Mouse (Mus musculus) ES-E14 (cell line): Measurements from ENCODE around the gene Vrk1. TPM values are rescaled to one million over a fixed set of nuclear protein-coding genes. Genes with fewer than 3 reads are reported as not detected.

Source experiments
- DNase-seq: peaks from one replicate; pipeline ENCODE4 v3.0.0-alpha.2; 2013; ENCODE audit warnings: low read depth, low spot score
- H3K27ac ChIP-seq: 2 replicates; pipeline ENCODE4 v1.5.1; 2012; ENCODE audit warnings: low read depth, mild to moderate bottlenecking, low read length, moderate library complexity, mixed read lengths; ENCODE audit not compliant: poor library complexity, insufficient read depth, severe bottlenecking
- H3K36me3 ChIP-seq: 2 replicates; pipeline ENCODE4 v1.6.1; 2012; ENCODE audit warnings: mild to moderate bottlenecking, low read length, moderate library complexity, mixed read lengths; ENCODE audit not compliant: control insufficient read depth, poor library complexity, insufficient read depth, severe bottlenecking
- H3K4me1 ChIP-seq, 2 experiments: fragments of 150-350 bp in 1 of 2; sonication (generic) in 1 of 2; 2 replicates each; pipeline ENCODE4 v1.6.1; 2012; ENCODE audit warnings: low read length in 2 of 2, mild to moderate bottlenecking in 1 of 2, mixed read lengths in 1 of 2; ENCODE audit not compliant: control insufficient read depth in 2 of 2, insufficient read depth in 2 of 2, poor library complexity in 1 of 2
- H3K4me3 ChIP-seq, 2 experiments: fragments of 150-350 bp in 1 of 2; sonication (generic) in 1 of 2; 2 replicates each; pipeline ENCODE4 v1.5.1; 2012; ENCODE audit warnings: low read length in 2 of 2, low read depth in 1 of 2, mild to moderate bottlenecking in 1 of 2, mixed read lengths in 1 of 2; ENCODE audit not compliant: insufficient read depth in 1 of 2, poor library complexity in 1 of 2, severe bottlenecking in 1 of 2
- H3K9ac ChIP-seq: 2 replicates; pipeline ENCODE4 v1.6.1; 2012; ENCODE audit warnings: low read depth, mild to moderate bottlenecking, low read length, mixed read lengths; ENCODE audit not compliant: poor library complexity, insufficient read depth, severe bottlenecking
- H3K9me3 ChIP-seq: fragments of 150-350 bp; sonication (generic); 2 replicates; pipeline ENCODE4 v1.6.1; 2012; ENCODE audit warnings: low read depth, mild to moderate bottlenecking, low read length; ENCODE audit not compliant: control insufficient read depth, insufficient read depth
- CHD2 ChIP-seq: IDR thresholded peaks from 2 replicates; pipeline ENCODE4 v1.6.1; 2014; ENCODE audit warnings: mild to moderate bottlenecking, low read depth, low read length, inconsistent platforms
- HCFC1 ChIP-seq: IDR thresholded peaks from 2 replicates; pipeline ENCODE4 v1.6.1; 2012; ENCODE audit warnings: low read length, inconsistent platforms, borderline replicate concordance; ENCODE audit not compliant: insufficient read depth
- MAFK ChIP-seq: IDR thresholded peaks from 2 replicates; pipeline ENCODE4 v1.6.1; 2014; ENCODE audit warnings: mild to moderate bottlenecking, low read depth, low read length, inconsistent platforms; ENCODE audit not compliant: insufficient read depth
- ZC3H11A ChIP-seq: IDR thresholded peaks from 2 replicates; pipeline ENCODE4 v1.6.1; 2012; ENCODE audit warnings: low read depth, mild to moderate bottlenecking, inconsistent platforms, low read length, borderline replicate concordance
- ZNF384 ChIP-seq: IDR thresholded peaks from 2 replicates; pipeline ENCODE4 v1.6.1; 2012; ENCODE audit warnings: low read depth, low read length, inconsistent platforms
- in situ Hi-C, 2 experiments: fragments of 600-800 bp; cut with MboI; formaldehyde crosslinking; loops; one replicate each; pipeline ENCODE4 v1.15.1; 2025; ENCODE audit warnings: low sequenced_read_pairs in 2 of 2, inconsistent platforms in 1 of 2; ENCODE audit not compliant: unreplicated experiment in 2 of 2
- total RNA-seq: library from RNA; depleted of rRNA; stranded (reverse); fragments of 300-350 nt; gene quantifications from 2 replicates; pipeline ENCODE4 v1.2.3, GENCODE M21; 2012; rRNA removed

The Vrk1 gene
- total RNA-seq = 46.7 and 56.6 TPM in 2 replicates

DNA sequence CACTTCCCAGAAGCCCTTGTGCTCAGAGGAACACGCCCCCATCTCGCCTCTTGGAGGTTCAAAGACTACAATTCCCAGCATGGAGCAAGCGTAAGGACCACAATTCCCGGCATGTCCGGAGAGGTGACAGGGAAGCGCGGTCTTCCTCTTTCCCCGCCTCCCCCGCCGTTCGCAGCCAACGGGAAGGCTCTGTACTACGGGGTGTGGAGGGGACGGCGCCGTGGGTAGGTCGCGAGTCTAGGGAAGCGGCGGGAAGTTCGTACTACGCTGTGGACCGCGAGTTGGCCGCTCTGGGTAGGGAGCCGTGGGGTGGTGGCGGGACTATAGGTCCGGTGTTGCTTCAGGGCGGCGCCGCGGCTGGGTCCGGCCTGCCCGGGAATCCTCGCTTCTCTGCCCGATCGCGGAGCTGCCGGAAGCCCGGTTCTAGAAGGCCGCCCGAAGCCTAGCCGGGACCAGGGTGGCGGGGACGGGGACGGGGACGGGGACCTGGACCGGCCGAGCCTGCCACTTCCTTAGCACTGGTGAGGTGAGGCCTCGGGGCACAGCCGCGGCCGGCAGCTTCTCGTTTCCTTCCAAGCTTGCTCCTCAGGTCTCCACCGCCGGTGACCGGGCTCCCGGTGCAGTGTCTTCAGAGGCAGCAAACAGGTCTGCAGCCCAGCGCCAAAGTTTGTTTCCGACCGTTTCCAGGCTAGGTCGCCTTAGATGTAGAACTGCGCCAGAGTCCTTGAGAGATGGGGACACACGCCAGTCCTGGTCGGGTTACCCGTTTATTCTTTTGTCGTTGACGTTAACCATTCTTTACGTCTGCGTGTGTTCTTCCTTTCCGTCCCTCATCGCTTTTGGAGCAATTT, at the start of gene Vrk1:
Gene Vrk1 (plus strand): TSS at position 164 of the 851 bp plus-strand sequence.
- peak within 1 kb of the TSS; percentile 87 to 98 for H3K4me3 ChIP-seq
- TF ChIP-seq HCFC1 (peak; percentile 99), MAFK (no peak)
- no peaks in the 10 kb centered on the region for H3K9me3 ChIP-seq
- peaks cover 2% of the 10 kb centered on the region; the same call in 1 of the 2 replicates for H3K36me3 ChIP-seq
- in situ Hi-C loops = no loop called here
- H3K9ac ChIP-seq = peak within 1 kb of the TSS; percentile 94
- H3K4me1 ChIP-seq = peaks cover 0 to 10% of the 10 kb centered on the region in 2 experiments; a peak in 2 of 4 replicates
- peak; percentile 95 for DNase-seq
- no peak within 1 kb of the TSS for H3K27ac ChIP-seq

DNA sequence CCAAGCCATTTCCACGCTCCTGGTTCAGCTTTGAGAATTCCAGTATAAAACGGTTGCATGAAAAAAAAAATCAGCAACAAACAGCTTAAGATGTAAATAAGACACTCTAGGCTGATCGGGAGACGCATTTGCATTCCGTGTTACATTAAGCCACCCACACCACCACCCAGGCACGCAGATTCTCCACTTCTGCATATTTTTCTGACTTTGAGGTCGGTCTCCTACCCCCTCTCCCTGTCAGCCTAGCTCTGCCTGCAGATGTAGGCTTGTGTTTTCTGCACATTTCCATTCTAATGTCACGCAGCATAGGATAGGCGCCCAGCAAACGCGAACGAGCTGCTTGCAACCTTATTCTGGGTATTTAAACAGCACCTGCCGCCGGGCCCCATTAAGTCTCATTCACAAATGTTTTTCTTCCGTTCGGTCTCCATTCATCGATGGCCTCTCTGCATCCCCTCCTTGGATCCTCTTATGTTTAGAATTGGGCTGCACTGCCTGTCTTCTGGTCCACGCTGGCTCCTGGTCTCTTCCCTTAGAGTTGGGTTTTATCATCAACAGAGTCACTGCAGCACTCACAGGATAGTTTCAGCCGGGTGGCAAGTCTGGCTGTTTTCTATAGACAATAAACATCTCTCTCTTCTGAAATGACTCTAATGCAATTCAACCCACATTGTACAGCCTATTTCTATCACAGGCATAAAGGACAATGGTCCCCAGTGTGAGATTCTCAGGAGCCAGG, 49.3 kb upstream of the Vrk1 start:
- no peak overlapping the region for H3K27ac ChIP-seq
- no peak for TF ChIP-seq MAFK
- TF ChIP-seq ZNF384 = no peak
- TF ChIP-seq CHD2 = no peak
- no peak for TF ChIP-seq ZC3H11A
- no peak for TF ChIP-seq HCFC1
- no peak for DNase-seq
- no peak overlapping the region for H3K4me3 ChIP-seq
- H3K4me1 ChIP-seq = no peaks in the 10 kb centered on the region
- H3K9me3 ChIP-seq = no peaks in the 10 kb centered on the region
- H3K36me3 ChIP-seq = no peaks in the 10 kb centered on the region
- no peak overlapping the region for H3K9ac ChIP-seq
- in situ Hi-C loops = no loop called here

DNA sequence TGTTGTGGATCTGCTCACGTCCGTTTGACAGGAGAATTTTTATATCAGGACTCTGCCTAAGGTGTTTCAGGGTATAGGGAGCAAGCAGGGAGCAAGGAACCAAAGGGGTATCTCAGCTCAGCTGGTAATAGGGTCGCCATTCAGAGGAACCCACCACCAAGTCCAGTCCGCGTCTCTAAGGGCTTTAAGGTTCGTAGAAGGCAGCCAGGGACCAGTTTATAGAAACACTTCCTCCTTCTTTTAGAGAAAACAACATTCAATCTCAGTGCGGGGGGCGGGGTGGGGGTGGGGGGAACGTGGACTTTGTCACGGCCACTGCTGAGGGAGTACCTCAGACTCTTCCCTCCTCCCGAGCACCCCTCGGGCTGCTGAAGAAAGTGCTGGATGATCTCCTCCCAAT, 48.4 kb upstream of the Vrk1 start:
- H3K36me3 ChIP-seq = no peaks in the 10 kb centered on the region
- no peak for TF ChIP-seq HCFC1
- TF ChIP-seq ZNF384 = no peak
- TF ChIP-seq CHD2 = no peak
- no peak for TF ChIP-seq MAFK
- TF ChIP-seq ZC3H11A = no peak
- DNase-seq = no peak
- in situ Hi-C loops = no loop called here
- no peak overlapping the region for H3K27ac ChIP-seq
- no peak overlapping the region for H3K9ac ChIP-seq
- no peak overlapping the region for H3K4me3 ChIP-seq
- H3K9me3 ChIP-seq = no peaks in the 10 kb centered on the region
- H3K4me1 ChIP-seq = no peaks in the 10 kb centered on the region

DNA sequence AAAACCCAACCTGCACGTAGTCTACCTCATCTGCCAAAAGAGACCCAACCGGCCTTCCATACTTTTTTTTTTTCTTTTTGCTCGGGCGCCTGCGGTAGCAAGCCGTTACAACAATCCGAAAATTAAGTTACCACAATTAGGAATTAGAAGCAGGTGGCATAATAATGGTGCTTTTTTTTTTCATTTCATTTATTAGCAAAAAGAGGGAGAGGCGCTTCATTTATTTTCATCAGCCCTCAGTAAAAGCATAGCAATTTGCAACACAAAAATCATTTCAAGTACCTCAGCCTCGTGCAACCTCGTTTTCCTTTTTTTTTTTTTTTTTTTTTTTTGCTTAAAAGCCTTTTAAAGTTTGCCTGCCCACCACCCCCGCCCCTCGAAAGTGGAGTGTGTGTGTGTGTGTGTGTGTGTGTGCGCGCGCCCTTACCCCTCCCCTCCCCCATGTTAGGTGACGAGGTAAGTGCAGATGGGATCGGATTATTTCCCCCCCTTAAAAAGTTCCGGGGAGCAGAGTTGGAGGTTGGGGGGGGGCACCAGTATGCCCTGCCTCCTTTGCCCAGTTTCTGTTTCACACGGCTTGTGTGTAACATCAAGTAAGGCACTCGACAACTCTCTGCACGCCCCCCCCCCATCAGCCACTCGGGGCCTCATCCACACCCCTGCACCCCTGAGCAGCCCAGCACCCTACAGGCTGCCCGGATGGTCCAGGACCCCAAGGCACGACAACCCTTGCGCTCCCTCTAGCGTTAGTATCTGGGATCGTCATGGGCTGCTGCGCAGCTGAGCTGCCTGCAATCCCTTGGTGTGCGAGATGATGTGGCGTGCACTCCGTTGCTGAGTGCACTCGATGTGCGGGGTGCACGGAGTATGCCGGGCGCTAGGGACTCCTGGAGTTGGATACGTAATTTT, 47.7 kb upstream of the Vrk1 start:
- DNase-seq = peak; percentile 80
- in situ Hi-C loops = no loop called here
- peak overlapping the region; percentile 50 to 58 for H3K4me3 ChIP-seq
- H3K27ac ChIP-seq = no peak overlapping the region
- no peaks in the 10 kb centered on the region for H3K9me3 ChIP-seq
- peak overlapping the region; percentile 27; the same call in 1 of the 2 replicates for H3K9ac ChIP-seq
- TF ChIP-seq CHD2 (no peak), ZNF384 (peak; percentile 66), ZC3H11A (peak; percentile 28; the same call in 1 of the 2 replicates), MAFK (no peak), HCFC1 (no peak)
- no peaks in the 10 kb centered on the region for H3K36me3 ChIP-seq
- H3K4me1 ChIP-seq = peaks cover under 1 to 6% of the 10 kb centered on the region in 2 experiments; a peak in 1 of 4 replicates
